Mouse (Mus musculus) embryonic fibroblast, embryonic 13.5 days (primary cell): ENCODE data around the gene Pigx.

Experiments used
- CTCF ChIP-seq: IDR thresholded peaks from 2 replicates; pipeline ENCODE4 v1.5.1; 2011; ENCODE audit warnings: mild to moderate bottlenecking, control low read depth, low read length, moderate library complexity, borderline replicate concordance; ENCODE audit not compliant: insufficient read depth
- POLR2A ChIP-seq: IDR thresholded peaks from 2 replicates; pipeline ENCODE4 v1.6.1; 2011; ENCODE audit warnings: low read depth, mild to moderate bottlenecking, control low read depth, low read length, moderate library complexity

GRCm38 (mm10) chr16:32127046-32127445 is 27.5 kb upstream of the Pigx start:
- TF ChIP-seq CTCF (no peak), POLR2A (no peak)
